Mouse (Mus musculus) neural tube, embryonic 12.5 days (tissue): ENCODE measurements around the gene Kif5a. TPM values are rescaled to one million over a fixed set of nuclear protein-coding genes. Genes with fewer than 3 reads are reported as not detected.

ENCODE experiments used
- ATAC-seq: fragments of 200-750 bp; cut with Nextera tagmentation; 2 replicates; pipeline ENCODE4 v1.8.0; 2017; ENCODE audit warnings: low read depth, mild to moderate bottlenecking, moderate TSS enrichment, moderate library complexity; ENCODE audit not compliant: low FRiP score
- H3K27ac ChIP-seq: fragments of 300-500 bp; sonication (generic); 2 replicates; pipeline ENCODE4 v1.5.1; 2016
- H3K27me3 ChIP-seq: fragments of 300-500 bp; sonication (generic); replicated peaks from 2 replicates; pipeline ENCODE4 v1.6.1; 2016; ENCODE audit warnings: mild to moderate bottlenecking
- H3K36me3 ChIP-seq: fragments of 300-500 bp; sonication (generic); 2 replicates; pipeline ENCODE4 v1.6.1; 2016; ENCODE audit warnings: mild to moderate bottlenecking
- H3K4me1 ChIP-seq: fragments of 300-500 bp; sonication (generic); 2 replicates; pipeline ENCODE4 v1.6.1; 2016
- H3K4me2 ChIP-seq: fragments of 300-500 bp; sonication (generic); replicated peaks from 2 replicates; pipeline ENCODE4 v1.6.1; 2016; ENCODE audit warnings: mild to moderate bottlenecking
- H3K4me3 ChIP-seq: fragments of 300-500 bp; sonication (generic); 2 replicates; pipeline ENCODE4 v1.5.1; 2016
- H3K9ac ChIP-seq: fragments of 300-500 bp; sonication (generic); 2 replicates; pipeline ENCODE4 v1.6.1; 2016; ENCODE audit warnings: mild to moderate bottlenecking
- H3K9me3 ChIP-seq: fragments of 300-500 bp; sonication (generic); 2 replicates; pipeline ENCODE4 v1.6.1; 2016; ENCODE audit warnings: mild to moderate bottlenecking
- WGBS: fragments of 180-500 bp; shearing (Covaris S2); methylation state at CpG from one replicate; pipeline ENCODE4 v1.1.7; 2016; 5-methylcytosine and 5-hydroxymethylcytosine counted together
- polyA plus RNA-seq: library from polyadenylated mRNA; unstranded; fragments of >200 nt; fragmentation: Nextera tagmentation; extraction: Ambion mirVana; gene quantifications from 2 replicates; pipeline ENCODE4 v1.2.1, GENCODE M21; 2016

Kif5a gene
- polyA plus RNA-seq, 1 experiment from 2014 or later = 81.6 TPM

DNA sequence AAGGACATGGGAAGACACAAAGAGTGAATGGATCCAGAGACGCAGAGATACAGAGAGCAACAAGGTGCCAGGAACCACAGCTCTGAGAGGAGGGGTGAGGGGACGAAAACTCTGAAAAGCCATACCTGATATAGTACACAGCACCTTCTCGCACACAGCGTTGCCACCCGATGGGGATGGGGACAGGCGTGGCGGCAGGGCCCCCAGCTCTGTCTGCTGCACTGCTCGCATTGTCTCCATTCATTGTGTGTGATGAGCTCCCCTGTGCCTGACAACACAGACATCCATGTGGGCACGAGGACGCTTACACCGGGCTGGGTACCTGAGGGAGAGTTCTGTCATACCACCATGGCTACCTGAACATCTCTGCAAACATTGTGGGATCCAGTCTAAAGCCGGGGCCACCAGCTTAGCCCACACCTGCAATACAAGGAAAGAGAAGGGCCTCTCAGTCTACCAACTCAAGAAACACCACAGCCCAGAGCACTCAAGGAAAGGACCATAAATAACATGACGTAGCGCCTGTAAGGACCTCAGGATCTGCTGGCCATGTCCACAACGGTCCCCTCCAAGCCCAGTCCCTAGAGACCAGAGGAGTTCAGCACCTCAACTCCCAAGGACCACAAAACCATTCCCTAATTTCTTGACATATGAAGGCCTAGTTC lies 24.3 kb upstream of the Kif5a start:
- no peak overlapping the region for H3K27ac ChIP-seq
- peak overlapping the region; percentile 72 for H3K4me3 ChIP-seq
- peak overlapping the region; percentile 86 for H3K9ac ChIP-seq
- ATAC-seq = no peak
- 67% methylated on average over 15 of the region's 15 CpGs for WGBS
- no peaks in the 10 kb centered on the region for H3K27me3 ChIP-seq
- H3K9me3 ChIP-seq = no peaks in the 10 kb centered on the region
- H3K4me1 ChIP-seq = peaks cover 51% of the 10 kb centered on the region
- H3K4me2 ChIP-seq = peak overlapping the region; percentile 88
- peaks cover 50% of the 10 kb centered on the region for H3K36me3 ChIP-seq

DNA sequence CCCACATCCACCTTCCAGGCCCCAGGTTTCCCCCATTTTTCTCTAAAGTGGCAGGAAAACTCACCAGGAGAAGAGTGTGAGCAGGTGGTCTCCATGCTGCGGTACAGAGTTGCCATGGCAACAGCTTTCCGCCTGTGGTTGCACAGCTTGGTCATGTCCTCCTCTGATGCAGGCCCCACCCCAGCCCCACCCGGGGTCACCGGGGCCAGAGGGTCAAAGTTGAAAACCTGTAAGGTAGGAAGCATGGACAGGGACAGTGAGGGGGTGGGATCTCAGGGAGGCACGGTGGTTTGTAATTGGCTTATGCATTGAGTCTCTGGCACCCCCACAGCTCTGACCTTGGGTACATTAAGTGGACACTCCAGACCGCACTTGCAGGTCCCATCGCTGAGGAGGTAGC lies 23.6 kb upstream of the Kif5a start:
- H3K4me3 ChIP-seq = peak overlapping the region; percentile 72; the same call in 1 of the 2 replicates
- H3K4me2 ChIP-seq = peak overlapping the region; percentile 88
- H3K27me3 ChIP-seq = no peaks in the 10 kb centered on the region
- no peak for ATAC-seq
- H3K36me3 ChIP-seq = peaks cover 57% of the 10 kb centered on the region
- H3K27ac ChIP-seq = no peak overlapping the region
- WGBS = 63% methylated on average over 7 of the region's 7 CpGs
- peaks cover 44% of the 10 kb centered on the region for H3K4me1 ChIP-seq
- peak overlapping the region; percentile 86; the same call in 1 of the 2 replicates for H3K9ac ChIP-seq
- no peaks in the 10 kb centered on the region for H3K9me3 ChIP-seq

GRCm38 (mm10) chr10:127286194-127286593 lies 23.0 kb upstream of the Kif5a start:
- Histone ChIP-seq H3K9me3 (no peaks in the 10 kb centered on the region), H3K27ac (no peak overlapping the region), H3K27me3 (no peaks in the 10 kb centered on the region), H3K4me1 (peaks cover 39% of the 10 kb centered on the region), H3K9ac (peak overlapping the region; percentile 10), H3K36me3 (peaks cover 63% of the 10 kb centered on the region), H3K4me2 (peak overlapping the region; percentile 88), H3K4me3 (0 out of 2 replicates have a peak overlapping the region, but pooled peaks have one; percentile 72)
- ATAC-seq = no peak
- WGBS = 67% methylated on average over 7 of the region's 7 CpGs

DNA sequence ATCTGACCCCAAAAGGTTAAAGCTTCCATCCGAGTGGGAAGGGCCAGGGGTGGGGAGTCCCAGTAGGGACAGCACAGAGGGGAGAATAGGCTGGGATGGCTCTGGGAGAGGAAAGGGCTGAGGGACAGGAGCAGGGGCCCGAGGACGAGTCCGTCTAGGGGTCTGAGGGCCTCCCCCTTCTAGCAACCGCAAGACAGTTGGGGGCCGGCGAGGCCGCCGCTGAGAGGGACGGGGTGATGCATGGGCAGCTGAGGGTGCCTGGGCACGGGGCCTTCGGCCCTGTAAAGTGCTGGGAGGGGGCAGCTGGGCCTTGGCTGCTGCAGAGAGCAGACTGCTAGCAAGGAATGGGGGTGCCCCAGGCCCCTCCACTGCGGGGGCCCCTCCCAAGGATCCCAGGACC lies 22.5 kb upstream of the Kif5a start:
- peaks cover 38% of the 10 kb centered on the region for H3K4me1 ChIP-seq
- no peaks in the 10 kb centered on the region for H3K27me3 ChIP-seq
- peak overlapping the region; percentile 88; the same call in 1 of the 2 replicates for H3K4me2 ChIP-seq

DNA sequence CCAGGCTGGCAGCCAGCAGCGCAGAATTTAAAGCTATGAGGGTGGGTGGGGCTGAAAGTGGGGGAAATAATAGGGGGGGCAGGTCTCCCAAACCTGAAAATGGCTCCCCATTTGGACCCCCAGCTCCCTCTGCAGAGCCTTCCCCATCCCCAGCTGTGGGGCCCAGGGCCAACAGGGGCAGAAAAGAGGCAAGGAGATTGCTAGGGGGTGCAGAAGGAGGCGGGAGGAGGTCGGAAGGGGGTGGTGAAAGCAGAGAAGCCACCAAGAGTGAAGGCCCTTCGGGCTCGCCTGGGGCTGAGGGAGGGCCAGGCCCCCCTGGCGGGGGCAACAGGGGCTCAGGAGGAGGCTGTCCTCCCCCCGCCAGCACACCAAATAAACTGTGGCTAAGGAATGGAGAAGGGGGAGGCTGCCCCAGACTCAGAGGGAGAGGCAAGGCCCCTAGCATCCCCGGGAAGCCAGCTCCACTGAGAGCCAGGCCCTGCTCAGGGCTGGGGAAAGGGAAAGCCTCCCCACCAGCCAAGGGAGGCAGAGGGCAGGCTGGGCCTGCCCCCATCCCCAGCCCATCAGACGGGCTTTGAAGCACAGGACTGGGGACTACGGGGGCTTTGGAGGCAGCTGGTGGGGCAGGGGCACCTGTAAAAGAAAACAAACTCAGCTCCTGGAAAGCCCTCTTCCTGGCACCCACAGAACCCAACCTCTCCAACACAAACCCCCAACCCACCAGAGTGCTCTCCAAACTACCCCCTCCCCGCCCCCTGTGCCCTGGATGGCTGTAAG lies 21.8 kb upstream of the Kif5a start:
- Histone ChIP-seq H3K27ac (no peak overlapping the region), H3K27me3 (no peaks in the 10 kb centered on the region), H3K9ac (peak overlapping the region; percentile 10; the same call in 1 of the 2 replicates), H3K4me3 (no peak overlapping the region), H3K4me2 (0 out of 2 replicates have a peak overlapping the region, but pooled peaks have one; percentile 18), H3K36me3 (peaks cover 74% of the 10 kb centered on the region), H3K9me3 (no peaks in the 10 kb centered on the region), H3K4me1 (peaks cover 38% of the 10 kb centered on the region)
- no peak for ATAC-seq
- WGBS = 79% methylated on average over 11 of the region's 11 CpGs

More for the DNA sequence above, 22.5 kb upstream of the Kif5a start:
- H3K9ac ChIP-seq = peak overlapping the region; percentile 10; the same call in 1 of the 2 replicates
- no peak for ATAC-seq
- H3K4me3 ChIP-seq = no peak overlapping the region; the same call in 1 of the 2 replicates
- H3K9me3 ChIP-seq = no peaks in the 10 kb centered on the region
- H3K36me3 ChIP-seq = peaks cover 68% of the 10 kb centered on the region
- H3K27ac ChIP-seq = no peak overlapping the region
- 81% methylated on average over 13 of the region's 13 CpGs for WGBS

GRCm38 (mm10) chr10:127284105-127284622 lies 21.0 kb upstream of the Kif5a start:
- Histone ChIP-seq H3K4me3 (no peak overlapping the region), H3K36me3 (peaks cover 77% of the 10 kb centered on the region), H3K27me3 (no peaks in the 10 kb centered on the region), H3K9me3 (no peaks in the 10 kb centered on the region), H3K4me2 (no peak overlapping the region), H3K27ac (no peak overlapping the region), H3K4me1 (peaks cover 36% of the 10 kb centered on the region), H3K9ac (no peak overlapping the region)
- WGBS = 92% methylated on average over 7 of the region's 7 CpGs
- no peak for ATAC-seq

DNA sequence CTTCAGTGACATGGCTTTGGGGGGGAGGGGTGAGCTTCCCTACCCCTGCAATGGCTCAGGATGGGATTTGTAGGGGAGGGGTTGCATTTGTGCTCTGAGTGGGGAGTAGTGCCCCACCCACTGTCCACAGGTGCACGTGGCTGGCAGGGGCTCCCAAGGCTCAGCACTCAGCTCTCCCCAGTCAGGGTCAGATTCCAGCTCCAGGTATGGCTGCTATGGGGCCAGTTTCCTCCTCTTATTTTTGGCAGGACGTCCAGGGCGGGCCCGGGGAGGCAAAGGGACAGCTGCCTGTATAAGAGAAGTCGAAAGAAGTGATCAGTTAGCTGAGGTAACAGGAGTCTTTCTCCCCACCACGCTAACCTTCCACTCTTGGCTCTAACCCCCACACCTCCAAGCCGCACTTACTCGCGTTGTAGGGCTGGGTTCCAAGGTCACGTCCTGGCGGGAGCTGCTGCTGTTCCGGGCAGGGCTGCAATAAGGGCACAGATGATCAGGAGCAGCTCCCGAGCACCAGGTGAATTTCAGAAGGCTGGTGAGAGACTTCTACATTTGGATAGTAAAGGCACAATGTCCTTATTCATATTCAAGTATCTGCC lies 19.6 kb upstream of the Kif5a start:
- H3K4me3 ChIP-seq = no peak overlapping the region
- H3K9me3 ChIP-seq = no peaks in the 10 kb centered on the region
- no peaks in the 10 kb centered on the region for H3K27me3 ChIP-seq
- H3K4me2 ChIP-seq = no peak overlapping the region
- H3K9ac ChIP-seq = no peak overlapping the region
- WGBS = 84% methylated on average over 13 of the region's 13 CpGs
- H3K4me1 ChIP-seq = peaks cover 31% of the 10 kb centered on the region
- H3K27ac ChIP-seq = no peak overlapping the region
- no peak for ATAC-seq
- H3K36me3 ChIP-seq = peaks cover 92% of the 10 kb centered on the region

- 90% methylated on average over 8 of the region's 8 CpGs for WGBS
- no peak overlapping the region for H3K4me2 ChIP-seq
- H3K27ac ChIP-seq = no peak overlapping the region
- peaks cover 95% of the 10 kb centered on the region for H3K36me3 ChIP-seq
- H3K27me3 ChIP-seq = no peaks in the 10 kb centered on the region
- no peak overlapping the region for H3K4me3 ChIP-seq
- H3K9ac ChIP-seq = no peak overlapping the region
- H3K4me1 ChIP-seq = peaks cover 17% of the 10 kb centered on the region
- H3K9me3 ChIP-seq = no peaks in the 10 kb centered on the region
- ATAC-seq = no peak
Observed at GRCm38 (mm10) chr10:127281316-127281715, 18.2 kb upstream of the Kif5a start.

DNA sequence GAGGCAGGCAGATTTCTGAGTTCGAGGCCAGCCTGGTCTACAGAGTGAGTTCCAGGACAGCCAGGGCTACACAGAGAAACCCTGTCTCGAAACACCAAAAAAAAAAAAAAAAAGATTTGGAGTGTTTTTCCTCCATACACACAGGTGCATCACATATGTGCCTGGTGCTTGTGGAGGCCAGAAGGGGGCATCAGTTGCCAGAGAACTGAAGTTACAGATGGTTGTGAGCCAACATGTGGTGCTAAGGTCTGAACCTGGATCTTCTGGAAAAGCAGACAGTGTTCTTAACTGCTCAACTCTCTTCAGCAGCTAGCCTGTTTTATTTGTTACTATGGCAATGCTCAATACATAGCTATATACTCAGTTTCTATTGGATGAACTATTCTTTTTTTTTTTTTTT lies 16.6 kb upstream of the Kif5a start:
- 0 out of 2 replicates have a peak, but pooled peaks cover 1% of the 10 kb centered on the region for H3K4me1 ChIP-seq
- no peak overlapping the region for H3K4me3 ChIP-seq
- no peak overlapping the region for H3K4me2 ChIP-seq
- 92% methylated on average over 2 of the region's 2 CpGs for WGBS
- no peak overlapping the region for H3K27ac ChIP-seq
- ATAC-seq = no peak
- H3K9ac ChIP-seq = no peak overlapping the region
- no peaks in the 10 kb centered on the region for H3K9me3 ChIP-seq
- H3K27me3 ChIP-seq = no peaks in the 10 kb centered on the region
- H3K36me3 ChIP-seq = peaks cover 94% of the 10 kb centered on the region

GRCm38 (mm10) chr10:127274261-127275022 lies 11.3 kb upstream of the Kif5a start:
- 90% methylated on average over 11 of the region's 11 CpGs for WGBS
- H3K36me3 ChIP-seq = peaks cover 95% of the 10 kb centered on the region
- no peak for ATAC-seq

GRCm38 (mm10) chr10:127272371-127272770 lies 9.2 kb upstream of the Kif5a start:
- Histone ChIP-seq H3K4me3 (no peak overlapping the region), H3K27ac (no peak overlapping the region), H3K27me3 (no peaks in the 10 kb centered on the region), H3K4me2 (no peak overlapping the region), H3K36me3 (peaks cover 88% of the 10 kb centered on the region), H3K9ac (0 out of 2 replicates have a peak overlapping the region, but pooled peaks have one; percentile 23), H3K4me1 (peaks cover 22% of the 10 kb centered on the region), H3K9me3 (no peaks in the 10 kb centered on the region)
- 87% methylated on average over 5 of the region's 5 CpGs for WGBS
- ATAC-seq = no peak

More at GRCm38 (mm10) chr10:127274261-127275022, 11.3 kb upstream of the Kif5a start:
- Histone ChIP-seq H3K27ac (no peak overlapping the region), H3K4me1 (peaks cover 3% of the 10 kb centered on the region), H3K9me3 (no peaks in the 10 kb centered on the region), H3K9ac (no peak overlapping the region), H3K4me2 (no peak overlapping the region), H3K4me3 (no peak overlapping the region), H3K27me3 (no peaks in the 10 kb centered on the region)
